In the genomic region with DNA sequence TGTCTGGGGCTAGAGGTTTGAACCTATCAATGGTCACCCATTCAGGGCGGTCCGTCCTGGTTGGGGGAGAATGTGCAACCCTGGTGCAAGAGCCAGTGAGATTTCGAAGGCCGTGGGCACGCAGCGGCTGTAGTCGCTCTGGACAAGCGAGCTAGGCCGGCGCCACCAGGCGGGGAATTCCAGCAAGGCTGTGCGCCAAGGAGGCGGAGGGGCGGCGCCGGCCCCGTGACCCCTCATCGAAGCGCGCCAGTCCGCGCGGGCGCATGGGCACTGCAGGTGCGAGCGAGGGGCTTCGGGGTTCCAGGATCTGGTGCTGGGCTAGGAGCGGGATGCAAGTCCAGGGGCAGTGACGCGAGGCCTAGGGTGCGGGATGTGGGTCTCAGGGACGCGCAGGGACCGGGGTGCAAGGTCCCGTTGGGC, we compare ENCODE assay signal across 8 mouse cellular contexts. TPM values are rescaled to one million over a fixed set of nuclear protein-coding genes. Genes with fewer than 3 reads are reported as not detected.
DNase-seq lines count a peak whose midpoint lies in the region; ATAC-seq lines count a peak whose summit lies in the region.

No protein-coding gene starts in this region.

- peak; percentile 74 for DNase-seq in adrenal gland, adult 8-10 months
- peak; percentile 87 for DNase-seq in gastrocnemius, postnatal 14 days
- peak; percentile 31 for DNase-seq in spleen, adult 12 weeks (ENCODE audit: low spot score)

- intact Hi-C loops in gastrocnemius, postnatal 14 days (cut with DNase I; ENCODE audit: low total_unique reads), result no loop called here

- no peaks in the 10 kb centered on the region for H3K36me3 ChIP-seq in intestine, embryonic 16.5 days (ENCODE audit: control insufficient read depth, insufficient read depth, low read length)
- H3K36me3 ChIP-seq in limb, embryonic 12.5 days, result no peaks in the 10 kb centered on the region
- no peaks in the 10 kb centered on the region for H3K36me3 ChIP-seq in midbrain, embryonic 13.5 days

- H3K27ac ChIP-seq in intestine, embryonic 16.5 days (ENCODE audit: low read length), result peak overlapping the region; percentile 89
- H3K27ac ChIP-seq in limb, embryonic 12.5 days, result peak overlapping the region; percentile 62; the same call in 1 of the 2 replicates
- H3K27ac ChIP-seq in midbrain, embryonic 13.5 days, result no peak overlapping the region

- H3K27me3 ChIP-seq in intestine, embryonic 16.5 days (replicated peaks; ENCODE audit: control insufficient read depth, insufficient read depth, low read length), result no peaks in the 10 kb centered on the region
- peaks cover 67% of the 10 kb centered on the region for H3K27me3 ChIP-seq in limb, embryonic 12.5 days
- H3K27me3 ChIP-seq in midbrain, embryonic 13.5 days, result peaks cover 77% of the 10 kb centered on the region

- H3K4me1 ChIP-seq in intestine, embryonic 16.5 days (ENCODE audit: control insufficient read depth, insufficient read depth, low read length), result peaks cover 32% of the 10 kb centered on the region
- H3K4me1 ChIP-seq in limb, embryonic 12.5 days (replicated peaks), result peaks cover 32% of the 10 kb centered on the region
- peaks cover 22% of the 10 kb centered on the region for H3K4me1 ChIP-seq in midbrain, embryonic 13.5 days (replicated peaks)

- peak overlapping the region; percentile 85 for H3K4me2 ChIP-seq in intestine, embryonic 16.5 days (ENCODE audit: low read depth, low read length)
- H3K4me2 ChIP-seq in limb, embryonic 12.5 days, result peak overlapping the region; percentile 99
- peak overlapping the region; percentile 84 for H3K4me2 ChIP-seq in midbrain, embryonic 13.5 days (replicated peaks)

- peak overlapping the region; percentile 84 for H3K4me3 ChIP-seq in intestine, embryonic 16.5 days (ENCODE audit: low read length)
- peak overlapping the region; percentile 62 for H3K4me3 ChIP-seq in limb, embryonic 12.5 days (replicated peaks)
- H3K4me3 ChIP-seq in midbrain, embryonic 13.5 days (replicated peaks), result peak overlapping the region; percentile 46

- peak overlapping the region; percentile 83 for H3K9ac ChIP-seq in intestine, embryonic 16.5 days (ENCODE audit: low read depth, low read length)
- peak overlapping the region; percentile 60 for H3K9ac ChIP-seq in limb, embryonic 12.5 days (replicated peaks)
- H3K9ac ChIP-seq in midbrain, embryonic 13.5 days (replicated peaks), result peak overlapping the region; percentile 52

- under 1% methylated on average over 35 of the region's 35 CpGs for WGBS in intestine, embryonic 16.5 days
- WGBS in limb, embryonic 12.5 days, result under 1% methylated on average over 35 of the region's 35 CpGs
- whole genome bisulfite sequencing in midbrain, embryonic 13.5 days, result under 1% methylated on average over 35 of the region's 35 CpGs

- 0 out of 2 replicates have a peak, but pooled peaks have one; percentile 1 for ATAC-seq in common myeloid progenitor, adult 5-6 weeks (replicated peaks; ENCODE audit: low read depth, poor library complexity, severe bottlenecking)
- ATAC-seq in intestine, embryonic 16.5 days, result peak; percentile 41
- ATAC-seq in limb, embryonic 12.5 days (ENCODE audit: insufficient number of reproducible peaks, insufficient read depth, low FRiP score, low TSS enrichment, low read depth), result 0 out of 2 replicates have a peak, but pooled peaks have one; percentile 17
- 0 out of 2 replicates have a peak, but pooled peaks have one; percentile 50 for ATAC-seq in midbrain, embryonic 13.5 days
- no peak for ATAC-seq in megakaryocyte-erythroid progenitor cell, adult 5-6 weeks (replicated peaks; ENCODE audit: low FRiP score, low TSS enrichment, poor library complexity, severe bottlenecking)

- no peaks in the 10 kb centered on the region for H3K9me3 ChIP-seq in intestine, embryonic 16.5 days (ENCODE audit: control insufficient read depth, low read length)
- H3K9me3 ChIP-seq in limb, embryonic 12.5 days, result no peaks in the 10 kb centered on the region; the same call in 1 of the 2 replicates
- H3K9me3 ChIP-seq in midbrain, embryonic 13.5 days, result no peaks in the 10 kb centered on the region

RNA-seq across cellular contexts. Expression of a gene that starts 3.0 kb away (rescaled TPM):
- total RNA-seq in adrenal gland, adult 8-10 months (2022), result 10 to 100 TPM; 28.2 to 41.6 (median 36.2) TPM
- total RNA-seq in common myeloid progenitor, adult 5-6 weeks (2017), result 74.5 and 78.2 TPM in 2 replicates
- total RNA-seq in gastrocnemius, postnatal 14 days (2021), result 1 to 10 TPM; 5.4 to 7.4 TPM
- polyA plus RNA-seq in intestine, embryonic 16.5 days (2015; fragmentation: Nextera tagmentation; extraction: Ambion mirVana), result 7.0 and 7.5 TPM in 2 replicates
- polyA plus RNA-seq in limb, embryonic 12.5 days (2016; fragmentation: Nextera tagmentation; extraction: Ambion mirVana), result 2.6 and 3.4 TPM in 2 replicates
- polyA plus RNA-seq in midbrain, embryonic 13.5 days (2015; fragmentation: Nextera tagmentation; extraction: Ambion mirVana), result 0.66 and 0.84 TPM in 2 replicates
- 87.9 and 107 TPM in 2 replicates for total RNA-seq in megakaryocyte-erythroid progenitor cell, adult 5-6 weeks (2014; fragmentation: Nextera tagmentation)
- 69.3 and 77.1 TPM in 2 replicates for total RNA-seq in megakaryocyte-erythroid progenitor cell, adult 5-6 weeks (2017)

RNA-seq across cellular contexts. Expression of a gene that starts 34.5 kb away (rescaled TPM):
- 10 to 100 TPM in 2 of 4 experiments, 1 to 10 TPM in 2; 9.0 to 10.2 (median 9.9) TPM for total RNA-seq in adrenal gland, adult 8-10 months (2022)
- 0.44 and 1.4 TPM in 2 replicates for total RNA-seq in common myeloid progenitor, adult 5-6 weeks (2017)
- total RNA-seq in gastrocnemius, postnatal 14 days (2021), result 1 to 10 TPM; 2.7 to 2.9 TPM
- 9.0 and 10.5 TPM in 2 replicates for polyA plus RNA-seq in intestine, embryonic 16.5 days (2015; fragmentation: Nextera tagmentation; extraction: Ambion mirVana)
- 12.2 and 12.4 TPM in 2 replicates for polyA plus RNA-seq in limb, embryonic 12.5 days (2016; fragmentation: Nextera tagmentation; extraction: Ambion mirVana)
- polyA plus RNA-seq in midbrain, embryonic 13.5 days (2015; fragmentation: Nextera tagmentation; extraction: Ambion mirVana), result 4.3 and 5.0 TPM in 2 replicates
- total RNA-seq in megakaryocyte-erythroid progenitor cell, adult 5-6 weeks (2014; fragmentation: Nextera tagmentation), result 1.7 and 4.4 TPM in 2 replicates
- 0.65 and 1.5 TPM in 2 replicates for total RNA-seq in megakaryocyte-erythroid progenitor cell, adult 5-6 weeks (2017)

RNA-seq across cellular contexts. Expression of a gene that starts 34.5 kb away (rescaled TPM):
- total RNA-seq in adrenal gland, adult 8-10 months (2022), result 10 to 100 TPM; 21.9 to 28.3 (median 24.9) TPM
- 4.3 and 6.7 TPM in 2 replicates for total RNA-seq in common myeloid progenitor, adult 5-6 weeks (2017)
- total RNA-seq in gastrocnemius, postnatal 14 days (2021), result 1 to 10 TPM; 3.2 to 4.5 TPM
- polyA plus RNA-seq in intestine, embryonic 16.5 days (2015; fragmentation: Nextera tagmentation; extraction: Ambion mirVana), result 8.2 and 8.3 TPM in 2 replicates
- polyA plus RNA-seq in limb, embryonic 12.5 days (2016; fragmentation: Nextera tagmentation; extraction: Ambion mirVana), result 5.5 and 6.1 TPM in 2 replicates
- 3.1 and 4.0 TPM in 2 replicates for polyA plus RNA-seq in midbrain, embryonic 13.5 days (2015; fragmentation: Nextera tagmentation; extraction: Ambion mirVana)
- 6.3 and 11.9 TPM in 2 replicates for total RNA-seq in megakaryocyte-erythroid progenitor cell, adult 5-6 weeks (2014; fragmentation: Nextera tagmentation)
- 3.6 and 5.1 TPM in 2 replicates for total RNA-seq in megakaryocyte-erythroid progenitor cell, adult 5-6 weeks (2017)

Comparison
In these comparisons a context has a peak if more than half of its experiments do, and no peak if none do; other contexts are left out.
1. DNase-seq: peak in every context shown above with its lines; median percentile 87 in gastrocnemius, postnatal 14 days; 74 in adrenal gland, adult 8-10 months; 31 in spleen, adult 12 weeks.